Mouse (Mus musculus): ENCODE measurements around the gene Stil.

DNA sequence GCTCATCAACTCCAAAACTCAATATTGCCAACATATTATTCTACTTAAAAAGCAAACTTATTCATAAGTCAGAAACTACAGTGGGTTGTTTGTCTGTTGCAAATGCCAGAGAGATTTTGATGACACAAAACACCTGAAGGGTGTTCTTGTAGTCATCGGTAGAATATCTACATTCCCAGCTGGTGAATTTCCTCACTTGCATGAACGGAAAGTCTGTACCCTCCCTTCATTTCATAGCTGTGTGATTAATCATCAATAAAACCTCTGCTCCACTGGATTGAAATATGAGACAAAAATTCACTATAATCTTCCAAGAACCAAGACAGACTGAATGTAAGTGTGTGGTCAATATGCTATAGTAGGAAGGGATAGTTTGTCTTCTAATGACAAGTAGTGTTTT lies 40.4 kb upstream of the Stil start:
- no peak for TF ChIP-seq POLR2A (IDR thresholded peaks at IDR 0.05; ENCODE audit: borderline replicate concordance, extremely low read depth, low read depth, low read length)
- no peak for TF ChIP-seq CTCF (IDR thresholded peaks at IDR 0.05; ENCODE audit: insufficient read depth, low read length)
